Mouse (Mus musculus) heart, postnatal 25 days (tissue): ENCODE data around the gene Hoxb3. TPM values are rescaled to one million over a fixed set of nuclear protein-coding genes. Genes with fewer than 3 reads are reported as not detected.

Experiments
- DNase-seq: peaks from one replicate; pipeline ENCODE4 v3.0.0; 2022; ENCODE audit warnings: low spot score
- intact Hi-C: fragments of 180-260 bp; cut with DNase I; formaldehyde crosslinking; loops from one replicate; pipeline ENCODE4 v1.15.1; 2025
- microRNA-seq: library from miRNA; unstranded; fragments of <30 nt; microRNA quantifications from one replicate; pipeline ENCODE4 v1.2.0, GENCODE M21; 2022
- total RNA-seq, 2 experiments: library from RNA; stranded (reverse); gene quantifications; 2 replicates each; pipeline ENCODE4 v1.2.3; 2021

The Hoxb3 gene
- total RNA-seq, 2 experiments from 2014 or later, result 0.36 to 0.45 TPM

DNA sequence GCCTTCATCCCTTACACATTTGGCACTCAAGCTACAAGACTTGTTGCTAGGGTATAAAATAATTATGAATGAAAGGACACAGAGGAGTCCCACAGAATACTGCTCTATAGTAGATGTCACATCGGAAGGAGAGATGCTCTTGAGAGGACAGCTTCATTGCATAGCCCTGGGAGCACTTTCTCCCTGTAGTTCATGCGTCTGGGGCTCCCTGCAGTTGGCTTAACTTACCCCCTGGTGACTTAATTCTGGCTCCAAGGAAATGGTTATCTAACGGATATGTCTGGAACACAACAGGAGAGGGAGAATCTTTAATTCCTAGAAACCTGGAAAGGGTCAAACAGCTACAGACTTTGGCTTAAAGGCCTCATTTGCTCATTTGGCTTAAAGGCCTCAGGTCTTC, 48.6 kb downstream of the Hoxb3 start:
- no peak for DNase-seq
- intact Hi-C loops, result no loop called here

DNA sequence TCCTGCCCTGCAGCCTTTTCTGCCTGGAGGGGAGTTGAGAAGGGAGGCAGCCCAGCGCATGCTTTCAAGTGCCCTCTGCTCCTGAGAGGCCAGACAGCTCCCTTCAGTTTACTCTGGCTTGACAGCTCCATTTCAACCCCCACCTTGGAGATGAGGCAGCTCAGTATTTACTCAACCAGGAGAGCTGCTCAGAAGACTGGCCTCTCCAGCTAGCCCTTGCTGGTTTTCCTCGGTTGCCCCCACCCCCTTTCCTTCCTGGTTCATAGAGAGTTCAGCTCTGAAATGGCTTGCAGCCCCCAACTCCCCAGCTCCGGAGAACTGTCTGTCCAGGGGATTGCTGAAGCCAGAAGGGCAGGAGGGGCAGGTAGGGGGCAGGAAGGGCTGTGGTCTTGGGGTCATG, 49.4 kb downstream of the Hoxb3 start:
- DNase-seq, result no peak
- intact Hi-C loops, result no loop called here

DNA sequence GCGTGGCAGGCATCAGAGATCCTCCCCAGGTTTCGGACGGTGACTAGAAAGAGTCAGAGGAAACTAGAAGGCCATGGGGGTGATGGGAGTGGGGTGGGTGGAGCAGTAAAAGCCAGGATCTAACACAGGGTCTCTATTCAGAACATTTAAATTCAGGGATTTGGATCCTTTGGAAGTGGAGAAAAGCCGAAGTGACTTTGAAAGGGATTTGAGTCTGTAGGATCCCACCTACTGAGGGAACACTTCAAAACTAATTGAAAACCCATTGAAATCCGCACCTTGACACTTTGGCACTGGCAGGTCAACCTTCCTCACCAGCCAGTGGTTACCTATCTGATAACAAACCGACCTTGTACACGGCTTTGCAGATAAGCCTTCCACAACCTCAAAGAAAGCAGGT, 51.7 kb downstream of the Hoxb3 start:
- intact Hi-C loops, result no loop called here
- no peak for DNase-seq

DNA sequence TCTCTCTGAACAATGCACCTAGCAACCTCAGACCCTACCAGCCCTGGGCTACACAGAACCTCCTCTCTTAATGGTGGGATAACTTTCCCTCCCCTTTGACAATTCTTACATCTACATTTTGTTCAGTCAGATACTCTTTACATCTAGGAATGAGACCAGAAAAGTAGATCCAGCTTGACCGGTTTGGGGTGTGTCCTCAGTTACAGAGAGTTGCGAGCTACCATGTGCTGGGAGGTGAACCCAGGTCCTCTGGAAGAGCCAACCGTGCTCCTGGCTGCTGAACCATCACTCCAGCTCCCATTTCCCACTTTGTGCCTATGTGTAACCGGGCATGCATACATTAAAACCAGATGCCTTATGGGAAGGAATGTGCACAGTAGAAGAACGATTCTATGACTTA, 60.3 kb downstream of the Hoxb3 start:
- intact Hi-C loops, result no loop called here
- no peak for DNase-seq

DNA sequence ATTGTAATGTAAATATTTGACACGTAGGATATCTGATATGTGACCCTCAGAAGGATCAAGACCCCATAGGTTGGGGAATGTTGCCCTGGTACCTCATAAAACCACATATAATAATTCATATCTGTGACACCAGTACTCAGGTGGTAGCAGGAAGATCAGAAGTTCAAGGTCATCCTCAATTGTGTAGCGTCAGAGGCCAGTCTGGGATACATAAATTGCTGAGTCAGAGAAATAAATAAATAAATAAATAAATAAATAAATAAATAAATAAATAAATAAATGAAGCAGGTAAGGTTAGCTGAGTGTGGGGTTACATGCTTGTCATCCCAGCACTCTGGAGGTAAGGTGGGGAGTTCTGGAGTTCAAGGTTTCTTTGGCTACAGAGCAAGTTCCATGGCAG, 64.5 kb downstream of the Hoxb3 start:
- no peak for DNase-seq

DNA sequence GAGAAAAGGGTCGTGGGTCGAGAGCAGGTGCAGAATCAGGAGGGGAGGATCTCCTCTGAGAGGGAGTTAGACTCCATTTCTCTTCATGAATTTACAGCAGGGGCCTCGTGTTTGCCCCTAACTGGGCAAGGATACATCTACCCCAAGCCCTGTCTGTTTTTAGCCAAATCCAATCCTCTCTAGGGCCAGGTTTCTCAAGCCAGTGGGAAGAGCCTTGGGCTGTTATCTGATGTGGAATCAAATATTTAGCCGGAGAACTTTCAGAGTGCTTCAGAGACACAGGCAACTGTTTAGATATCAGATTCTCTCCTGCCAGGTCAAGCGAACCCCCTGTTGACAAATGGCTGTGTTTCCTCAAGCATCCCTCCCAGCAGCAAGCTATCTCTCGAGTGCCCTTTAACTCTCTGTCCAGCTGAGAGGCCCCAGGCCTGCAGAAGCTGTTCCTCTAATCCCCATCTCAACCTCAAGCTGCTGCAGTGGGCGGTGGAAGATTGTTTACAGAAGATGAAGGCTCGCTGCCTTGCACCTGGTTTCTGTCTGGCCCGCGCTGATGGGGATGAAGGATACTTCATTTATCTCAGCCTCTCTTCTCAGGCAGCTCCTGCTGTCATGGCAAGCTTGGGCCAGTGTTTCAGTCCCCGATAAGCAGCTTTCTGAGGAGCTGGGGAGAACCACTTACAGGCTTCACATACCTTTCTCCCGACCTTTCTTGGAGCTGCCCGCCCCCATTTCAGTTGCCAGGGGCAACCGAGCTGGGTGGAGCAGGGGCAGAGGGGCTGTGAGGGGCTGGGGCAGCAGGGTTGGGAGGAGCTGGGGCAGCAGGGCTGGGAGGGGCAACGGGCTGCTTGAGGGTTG, 73.9 kb downstream of the Hoxb3 start:
- DNase-seq, result no peak
- intact Hi-C loops, result no loop called here

More for the DNA sequence above, 64.5 kb downstream of the Hoxb3 start:
- intact Hi-C loops, result no loop called here

Small RNA genes lying within 50 kb of the gene (microRNA-seq; reads per million reads assigned to microRNA genes)
- 1,302 reads per million, percentile 81 among the genes with 10 or more reads in this experiment for gene Mir10a

Other genes starting within 250 kb of the Hoxb3 start
- 1,000 to 10,000 TPM; 3,505 to 3,833 TPM for gene Atp5g1, start 247.7 kb upstream of the Hoxb3 start, total RNA-seq
- gene Calcoco2, start 211.4 kb upstream of the Hoxb3 start, total RNA-seq, result not detected
- gene Ttll6, start 189.5 kb upstream of the Hoxb3 start, total RNA-seq, result not detected
- gene Hoxb13, start 129.0 kb upstream of the Hoxb3 start, total RNA-seq, result not detected
- not detected for gene Hoxb9, start 51.9 kb upstream of the Hoxb3 start, total RNA-seq
- gene Hoxb8, start 41.4 kb upstream of the Hoxb3 start, total RNA-seq, result not detected
- gene Hoxb7, start 36.7 kb upstream of the Hoxb3 start, total RNA-seq, result not detected
- not detected for gene Hoxb6, start 30.9 kb upstream of the Hoxb3 start, total RNA-seq
- under 1 TPM; 0.10 to 0.14 TPM for gene Hoxb5, start 20.0 kb upstream of the Hoxb3 start, total RNA-seq
- gene Hoxb4, start 5.1 kb upstream of the Hoxb3 start, total RNA-seq, result under 1 TPM; 0.57 to 0.59 TPM
- gene Hoxb2, start 27.2 kb downstream of the Hoxb3 start, total RNA-seq, result 1 to 10 TPM in 1 of 2 experiments, under 1 TPM in 1; 0.81 to 1.3 TPM
- gene Hoxb1, start 42.4 kb downstream of the Hoxb3 start, total RNA-seq, result not detected
- under 1 TPM in 1 of 2 experiments, not detected in 1; 0.17 TPM for gene Skap1, start 141.3 kb downstream of the Hoxb3 start, total RNA-seq